Mouse (Mus musculus) liver, embryonic 13.5 days (tissue): ENCODE results near the gene Caln1. TPM values are rescaled to one million over a fixed set of nuclear protein-coding genes. Genes with fewer than 3 reads are reported as not detected.
"Not testable (repeated sequence)": the region's sequence is repeated elsewhere in the genome, so short reads cannot be mapped to it uniquely, and the experiment has no call there.

Experiments used
- ATAC-seq: fragments of 200-750 bp; cut with Nextera tagmentation; 2 replicates; pipeline ENCODE4 v1.8.0; 2017; ENCODE audit warnings: low read depth, mild to moderate bottlenecking, moderate number of reproducible peaks, moderate library complexity
- DNase-seq: peaks from one replicate; pipeline ENCODE4 v3.0.0; 2022
- H3K27ac ChIP-seq: fragments of 300-500 bp; sonication (generic); 2 replicates; pipeline ENCODE4 v1.5.1; 2015; ENCODE audit warnings: moderate library complexity, mild to moderate bottlenecking, inconsistent platforms
- H3K27me3 ChIP-seq: fragments of 300-500 bp; sonication (generic); 2 replicates; pipeline ENCODE4 v1.6.1; 2015; ENCODE audit warnings: mild to moderate bottlenecking, inconsistent platforms
- H3K36me3 ChIP-seq: fragments of 300-500 bp; sonication (generic); 2 replicates; pipeline ENCODE4 v1.6.1; 2015; ENCODE audit warnings: mild to moderate bottlenecking, inconsistent platforms
- H3K4me1 ChIP-seq: fragments of 300-500 bp; sonication (generic); replicated peaks from 2 replicates; pipeline ENCODE4 v1.6.1; 2015; ENCODE audit warnings: inconsistent platforms
- H3K4me2 ChIP-seq: fragments of 300-500 bp; sonication (generic); 2 replicates; pipeline ENCODE4 v1.6.1; 2015; ENCODE audit warnings: inconsistent platforms, mild to moderate bottlenecking, moderate library complexity
- H3K4me3 ChIP-seq: fragments of 300-500 bp; sonication (generic); replicated peaks from 2 replicates; pipeline ENCODE4 v1.5.1; 2015; ENCODE audit warnings: mild to moderate bottlenecking, inconsistent platforms
- H3K9ac ChIP-seq: fragments of 300-500 bp; sonication (generic); 2 replicates; pipeline ENCODE4 v1.6.1; 2015; ENCODE audit warnings: mild to moderate bottlenecking, inconsistent platforms
- H3K9me3 ChIP-seq: fragments of 300-500 bp; sonication (generic); replicated peaks from 2 replicates; pipeline ENCODE4 v1.6.1; 2016; ENCODE audit warnings: inconsistent platforms
- WGBS: fragments of 180-500 bp; shearing (Covaris S2); methylation state at CpG from one replicate; pipeline ENCODE4 v1.1.7; 2015; ENCODE audit not compliant: insufficient replicate concordance; 5-methylcytosine and 5-hydroxymethylcytosine counted together
- polyA plus RNA-seq: library from polyadenylated mRNA; unstranded; fragments of >200 nt; fragmentation: Nextera tagmentation; extraction: Ambion mirVana; gene quantifications from 2 replicates; pipeline ENCODE4 v1.2.1, GENCODE M21; 2015

Caln1 gene
- polyA plus RNA-seq, 1 experiment from 2014 or later: not detected

DNA sequence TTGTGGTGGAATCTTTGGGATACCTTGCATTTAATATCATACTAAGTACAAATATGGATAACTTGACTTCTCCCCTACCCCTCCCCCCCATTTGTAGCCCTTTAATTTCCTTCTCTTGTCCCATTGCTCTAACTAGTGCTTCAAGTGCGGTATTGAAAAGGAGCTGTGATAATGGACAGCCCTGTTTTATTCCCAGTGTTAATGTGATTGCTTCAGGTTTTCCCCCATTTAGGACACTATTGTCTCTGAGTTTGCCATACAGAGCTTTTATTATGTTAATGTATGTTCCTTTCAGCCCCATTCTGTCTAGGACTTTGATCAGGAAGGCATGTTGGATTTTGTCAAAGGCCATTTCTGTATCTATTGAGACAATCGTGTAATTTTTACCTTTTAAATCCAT, 266.1 kb downstream of the Caln1 start:
- H3K4me1 ChIP-seq: no peaks in the 10 kb centered on the region
- no peaks in the 10 kb centered on the region for H3K36me3 ChIP-seq
- DNase-seq (no peak), ATAC-seq (no peak)
- no peaks in the 10 kb centered on the region for H3K27me3 ChIP-seq
- H3K9me3 ChIP-seq: 0 out of 2 replicates have a peak, but pooled peaks cover 4% of the 10 kb centered on the region
- 64% methylated on average over 2 of the region's 2 CpGs for WGBS
- no peak overlapping the region for H3K4me2 ChIP-seq
- H3K4me3 ChIP-seq: no peak overlapping the region
- no peak overlapping the region for H3K9ac ChIP-seq
- no peak overlapping the region for H3K27ac ChIP-seq

DNA sequence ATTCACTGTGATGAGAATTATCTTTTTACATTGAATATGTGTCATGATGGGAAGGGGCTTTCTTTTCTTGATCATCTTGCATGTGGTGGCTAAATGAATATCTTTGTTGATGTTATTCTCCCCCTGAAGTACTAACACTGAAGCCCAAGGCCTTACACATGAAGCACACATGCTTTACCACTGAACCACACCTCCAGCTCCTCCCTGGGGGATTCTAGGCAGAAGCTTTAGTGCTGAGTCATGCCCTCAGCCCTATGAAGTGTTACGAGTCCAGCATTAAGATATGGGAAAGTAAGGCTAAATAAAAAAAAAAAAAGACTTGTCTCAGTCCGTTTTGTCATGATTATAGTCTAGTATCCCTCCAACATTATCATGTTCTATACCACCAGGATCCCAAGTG, 272.6 kb downstream of the Caln1 start:
- H3K36me3 ChIP-seq: no peaks in the 10 kb centered on the region
- ATAC-seq: peak; percentile 83
- H3K9me3 ChIP-seq: no peaks in the 10 kb centered on the region
- peaks cover 24% of the 10 kb centered on the region for H3K4me1 ChIP-seq
- WGBS: 16% methylated on average over 2 of the region's 2 CpGs
- no peak overlapping the region for H3K4me2 ChIP-seq
- no peak overlapping the region for H3K9ac ChIP-seq
- H3K4me3 ChIP-seq: no peak overlapping the region
- H3K27ac ChIP-seq: no peak overlapping the region
- no peaks in the 10 kb centered on the region for H3K27me3 ChIP-seq
- DNase-seq: peak; percentile 36

DNA sequence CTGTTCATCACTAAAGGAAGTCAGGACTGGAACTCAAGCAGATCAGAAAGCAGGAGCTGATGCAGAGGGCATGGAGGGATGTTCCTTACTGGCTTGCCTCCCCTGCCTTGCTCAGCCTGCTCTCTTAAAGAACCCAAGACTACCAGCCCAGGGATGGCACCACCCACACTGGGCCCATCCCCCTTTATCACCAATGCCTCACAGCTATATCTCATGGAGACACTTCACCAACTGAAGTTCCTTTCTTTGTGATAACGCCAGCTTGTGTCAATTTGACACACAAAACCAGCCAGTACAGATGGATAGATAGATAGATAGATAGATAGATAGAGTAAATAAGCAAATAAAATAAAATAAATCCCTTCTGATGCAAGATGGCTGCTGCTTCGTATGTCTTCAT, 276.9 kb downstream of the Caln1 start:
- Histone ChIP-seq H3K4me1 (peaks cover 26% of the 10 kb centered on the region), H3K4me2 (peak overlapping the region; percentile 17; the same call in 1 of the 2 replicates)
- H3K27me3 ChIP-seq, H3K9me3 ChIP-seq, H3K4me3 ChIP-seq, H3K27ac ChIP-seq, H3K36me3 ChIP-seq, H3K9ac ChIP-seq: not testable (repeated sequence)
- peak; percentile 94 for ATAC-seq
- peak; percentile 60 for DNase-seq
- 50% methylated on average over 2 of the region's 2 CpGs for WGBS

- no peak overlapping the region for H3K27ac ChIP-seq
- no peak for DNase-seq
- H3K4me1 ChIP-seq: no peaks in the 10 kb centered on the region
- no peak overlapping the region for H3K4me2 ChIP-seq
- WGBS: 51% methylated on average over 3 of the region's 3 CpGs
- H3K9me3 ChIP-seq: no peaks in the 10 kb centered on the region
- H3K27me3 ChIP-seq: no peaks in the 10 kb centered on the region
- no peak overlapping the region for H3K4me3 ChIP-seq
- no peak for ATAC-seq
- no peak overlapping the region for H3K9ac ChIP-seq
- no peaks in the 10 kb centered on the region for H3K36me3 ChIP-seq
These were observed 288.9 kb downstream of the Caln1 start for GRCm38 (mm10) chr5:130658141-130658540.

GRCm38 (mm10) chr5:130666091-130666490, 296.8 kb downstream of the Caln1 start:
- Histone ChIP-seq H3K4me1 (no peaks in the 10 kb centered on the region), H3K27me3 (no peaks in the 10 kb centered on the region), H3K4me2 (no peak overlapping the region), H3K4me3 (no peak overlapping the region), H3K9me3 (no peaks in the 10 kb centered on the region), H3K9ac (no peak overlapping the region), H3K27ac (no peak overlapping the region), H3K36me3 (no peaks in the 10 kb centered on the region)
- ATAC-seq (no peak), DNase-seq (no peak)
- 67% methylated on average over 1 of the region's 1 CpGs for WGBS

DNA sequence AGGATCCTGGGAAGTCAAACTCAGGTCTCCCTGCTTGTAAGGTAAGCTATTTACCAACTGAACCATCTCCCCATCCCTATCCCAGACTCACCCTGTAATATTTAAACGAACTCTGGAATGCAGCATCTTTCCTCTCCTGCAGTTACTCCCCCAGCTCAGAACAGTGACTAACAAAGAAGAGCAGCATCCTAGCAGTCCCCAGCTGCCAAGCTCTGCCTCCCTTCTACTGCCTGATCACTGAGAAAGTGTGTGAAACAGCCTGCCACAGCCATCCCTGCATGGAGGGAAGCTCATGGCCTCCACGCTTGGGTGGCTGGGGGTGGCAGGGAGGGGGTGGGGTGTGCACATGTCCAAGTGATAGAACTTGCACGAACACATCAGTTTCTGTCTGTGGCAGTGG, 303.3 kb downstream of the Caln1 start:
- 32% methylated on average over 3 of the region's 3 CpGs for WGBS
- ATAC-seq: no peak
- no peaks in the 10 kb centered on the region for H3K4me1 ChIP-seq
- H3K4me3 ChIP-seq: no peak overlapping the region
- no peak overlapping the region for H3K4me2 ChIP-seq
- no peak overlapping the region for H3K9ac ChIP-seq
- no peaks in the 10 kb centered on the region for H3K27me3 ChIP-seq
- H3K27ac ChIP-seq: no peak overlapping the region
- H3K36me3 ChIP-seq: no peaks in the 10 kb centered on the region
- H3K9me3 ChIP-seq: no peaks in the 10 kb centered on the region
- DNase-seq: no peak

DNA sequence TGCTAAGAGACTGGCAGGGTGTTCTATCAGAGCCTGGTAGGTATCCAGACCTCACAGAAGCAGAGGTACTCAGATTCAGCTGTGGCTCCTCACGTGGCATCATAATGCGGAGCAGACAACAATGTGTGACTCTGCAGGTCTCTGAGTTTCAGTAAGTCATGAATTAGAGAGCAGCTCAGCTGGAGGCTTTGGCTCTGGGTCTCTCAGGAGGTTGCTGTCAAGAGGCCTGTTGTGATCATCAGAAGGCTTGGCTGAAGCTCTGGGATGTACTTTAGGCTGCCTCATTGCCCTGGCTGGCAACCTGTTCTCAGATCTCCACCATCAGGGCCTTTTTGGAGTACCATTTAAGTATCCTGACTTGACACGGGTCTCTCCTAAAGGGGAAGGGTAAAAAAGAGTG, 303.8 kb downstream of the Caln1 start:
- Histone ChIP-seq H3K9ac (no peak overlapping the region), H3K4me3 (no peak overlapping the region), H3K4me1 (no peaks in the 10 kb centered on the region), H3K27me3 (no peaks in the 10 kb centered on the region), H3K4me2 (no peak overlapping the region), H3K36me3 (no peaks in the 10 kb centered on the region), H3K27ac (no peak overlapping the region), H3K9me3 (no peaks in the 10 kb centered on the region)
- DNase-seq (no peak), ATAC-seq (no peak)
- WGBS: 48% methylated on average over 3 of the region's 3 CpGs

DNA sequence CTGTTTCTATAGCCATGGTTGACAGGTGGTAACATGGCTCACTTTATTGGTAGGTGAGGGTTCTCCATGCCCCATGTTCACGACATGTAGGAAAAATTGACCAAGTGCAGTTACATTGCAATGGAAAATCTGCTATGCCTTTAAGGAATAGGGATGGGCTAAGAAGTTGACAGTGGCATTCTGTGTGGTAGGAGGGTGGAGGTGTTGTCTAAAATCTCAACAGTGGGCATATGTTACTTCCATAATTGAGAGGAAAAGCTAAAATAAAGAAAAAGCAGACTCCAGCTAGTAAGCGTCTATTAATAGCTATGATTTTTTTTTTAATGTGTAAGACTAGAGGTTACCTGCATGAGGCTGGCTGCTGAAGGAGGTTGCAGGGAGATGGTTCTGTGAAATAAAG, 308.6 kb downstream of the Caln1 start:
- Histone ChIP-seq H3K9me3 (no peaks in the 10 kb centered on the region), H3K4me1 (no peaks in the 10 kb centered on the region), H3K9ac (no peak overlapping the region), H3K4me3 (no peak overlapping the region), H3K4me2 (no peak overlapping the region), H3K36me3 (no peaks in the 10 kb centered on the region), H3K27ac (no peak overlapping the region), H3K27me3 (no peaks in the 10 kb centered on the region)
- WGBS: 69% methylated on average over 2 of the region's 2 CpGs
- no peak for DNase-seq
- no peak for ATAC-seq

DNA sequence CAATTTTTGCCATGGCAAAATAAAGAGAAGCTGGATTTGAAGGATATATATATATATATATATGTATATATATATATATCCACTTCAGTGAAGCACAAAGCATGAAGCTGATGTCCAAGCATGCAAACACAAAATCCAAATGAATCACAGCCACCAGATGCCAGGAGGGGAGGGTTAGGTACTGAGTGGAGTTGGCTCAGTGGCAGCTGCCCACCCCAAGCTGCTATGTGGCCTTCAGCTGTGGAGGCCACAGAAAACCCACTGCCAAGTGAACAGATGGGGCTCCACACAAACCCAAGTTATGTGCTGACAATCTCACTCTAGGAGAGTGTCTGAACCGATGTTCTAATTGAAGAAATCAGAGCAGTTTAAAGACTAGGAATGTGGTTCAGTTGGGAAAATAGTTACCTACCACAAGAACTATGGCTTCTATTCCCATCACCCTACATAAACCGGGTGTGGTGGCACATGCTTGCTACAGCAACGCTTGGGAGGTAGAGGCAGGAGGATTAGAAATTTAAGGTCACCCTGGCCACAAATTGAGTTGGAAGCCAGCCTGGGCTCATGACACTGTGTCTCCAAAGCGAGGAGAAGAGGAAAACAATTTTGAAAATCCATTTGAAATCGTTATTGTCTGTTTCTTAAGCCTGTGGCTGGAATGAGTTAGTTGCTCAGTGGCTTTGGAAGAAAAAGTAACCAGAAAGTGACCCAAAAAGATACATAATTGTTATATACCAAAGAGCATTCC, 316.8 kb downstream of the Caln1 start:
- DNase-seq (no peak), ATAC-seq (no peak)
- Histone ChIP-seq H3K4me2 (no peak overlapping the region), H3K9me3 (no peaks in the 10 kb centered on the region), H3K36me3 (no peaks in the 10 kb centered on the region), H3K4me3 (no peak overlapping the region), H3K27me3 (no peaks in the 10 kb centered on the region), H3K27ac (no peak overlapping the region), H3K9ac (no peak overlapping the region), H3K4me1 (peaks cover 22% of the 10 kb centered on the region)
- WGBS: 62% methylated on average over 5 of the region's 5 CpGs

- DNase-seq: peak; percentile 71
- H3K4me3 ChIP-seq: peak overlapping the region; percentile 35
- H3K36me3 ChIP-seq: no peaks in the 10 kb centered on the region
- no peaks in the 10 kb centered on the region for H3K9me3 ChIP-seq
- WGBS: 13% methylated on average over 16 of the region's 16 CpGs
- peaks cover 22% of the 10 kb centered on the region for H3K4me1 ChIP-seq
- no peaks in the 10 kb centered on the region for H3K27me3 ChIP-seq
- peak overlapping the region; percentile 41 for H3K9ac ChIP-seq
- peak; percentile 98 for ATAC-seq
- peak overlapping the region; percentile 60 for H3K4me2 ChIP-seq
- H3K27ac ChIP-seq: peak overlapping the region; percentile 76
These were observed 319.3 kb downstream of the Caln1 start for GRCm38 (mm10) chr5:130688385-130689138.

DNA sequence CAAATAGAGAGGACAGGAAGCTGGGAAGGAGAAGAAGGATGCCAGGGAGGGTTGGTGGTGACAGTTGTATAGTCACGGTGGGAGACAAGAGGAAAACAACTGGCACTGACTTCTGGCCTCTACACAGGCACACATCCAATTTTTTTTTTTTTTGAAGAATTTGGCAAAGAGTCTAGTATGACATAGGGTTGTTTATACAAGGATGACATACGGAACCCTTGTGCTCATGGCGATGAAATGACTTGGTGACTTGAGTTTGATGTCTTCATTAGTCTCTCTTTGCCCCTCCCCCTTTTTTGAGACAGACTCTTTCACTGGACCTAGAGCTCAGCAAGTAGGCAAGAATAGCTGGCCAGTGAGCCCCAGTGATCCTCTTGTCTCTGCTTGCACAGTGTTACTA, 322.1 kb downstream of the Caln1 start:
- Histone ChIP-seq H3K27me3 (no peaks in the 10 kb centered on the region), H3K27ac (no peak overlapping the region), H3K9ac (no peak overlapping the region), H3K4me2 (no peak overlapping the region), H3K9me3 (no peaks in the 10 kb centered on the region), H3K36me3 (no peaks in the 10 kb centered on the region), H3K4me1 (peaks cover 22% of the 10 kb centered on the region), H3K4me3 (no peak overlapping the region)
- DNase-seq (no peak), ATAC-seq (no peak)
- 70% methylated on average over 3 of the region's 3 CpGs for whole genome bisulfite sequencing

DNA sequence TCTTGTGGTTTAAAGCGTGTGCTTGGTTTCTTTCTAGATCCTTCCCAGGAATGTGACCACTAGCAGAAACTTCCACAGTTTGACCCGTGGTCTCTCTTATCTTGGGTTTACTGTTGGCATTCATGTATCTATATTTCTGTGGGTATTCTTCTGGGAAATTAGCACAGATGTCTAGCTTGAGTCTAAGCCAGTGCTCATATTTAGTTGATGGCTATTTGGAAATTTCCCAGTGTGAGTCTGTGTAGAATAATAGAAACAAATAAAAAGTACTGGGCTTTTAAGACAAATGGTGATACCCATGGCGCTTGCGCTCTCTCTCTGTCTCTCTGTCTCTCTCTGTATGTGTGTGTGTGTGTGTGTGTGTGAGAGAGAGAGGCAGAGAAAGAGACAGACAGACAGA, 330.2 kb downstream of the Caln1 start:
- H3K9me3 ChIP-seq: no peaks in the 10 kb centered on the region
- DNase-seq: no peak
- no peaks in the 10 kb centered on the region for H3K36me3 ChIP-seq
- WGBS: 59% methylated on average over 4 of the region's 4 CpGs
- H3K27ac ChIP-seq: no peak overlapping the region
- ATAC-seq: no peak
- no peaks in the 10 kb centered on the region for H3K27me3 ChIP-seq
- no peak overlapping the region for H3K9ac ChIP-seq
- no peaks in the 10 kb centered on the region for H3K4me1 ChIP-seq
- H3K4me3 ChIP-seq: no peak overlapping the region
- no peak overlapping the region for H3K4me2 ChIP-seq
